Mouse (Mus musculus) kidney, adult 8-10 months (tissue): ENCODE measurements around the gene Cdk6.
"Not testable (repeated sequence)": the region's sequence is repeated elsewhere in the genome, so short reads cannot be mapped to it uniquely, and the experiment has no call there.

ENCODE experiments used
- DNase-seq, 2 experiments: peaks; one replicate each; pipeline ENCODE4 v3.0.0; 2022

Gene Cdk6

GRCm38 (mm10) chr5:3349393-3349792 is 8.1 kb downstream of the Cdk6 start:
- not testable (repeated sequence) for DNase-seq

DNA sequence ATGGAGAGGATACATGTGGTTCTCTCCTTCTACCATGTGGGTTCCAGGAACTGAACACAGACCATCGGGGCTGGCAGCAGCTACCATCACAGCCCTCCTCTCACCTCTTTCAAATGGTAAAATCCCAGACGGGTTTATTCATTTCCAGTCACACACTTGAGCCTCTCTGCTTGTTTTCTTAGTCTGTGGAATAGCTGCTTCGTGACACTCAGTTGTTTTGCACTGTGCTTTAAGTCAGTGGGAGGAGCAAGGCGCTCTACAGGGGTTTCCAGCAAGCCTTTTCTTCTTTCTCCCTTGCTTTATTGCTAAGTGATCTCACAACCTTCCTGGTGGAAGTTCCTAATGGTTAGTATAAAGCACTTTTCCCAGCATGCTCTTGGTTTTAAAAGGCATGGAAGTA is 10.6 kb downstream of the Cdk6 start:
- not testable (repeated sequence) for DNase-seq

- no peak for DNase-seq
Measured at GRCm38 (mm10) chr5:3352314-3352713, 11.0 kb downstream of the Cdk6 start.

DNA sequence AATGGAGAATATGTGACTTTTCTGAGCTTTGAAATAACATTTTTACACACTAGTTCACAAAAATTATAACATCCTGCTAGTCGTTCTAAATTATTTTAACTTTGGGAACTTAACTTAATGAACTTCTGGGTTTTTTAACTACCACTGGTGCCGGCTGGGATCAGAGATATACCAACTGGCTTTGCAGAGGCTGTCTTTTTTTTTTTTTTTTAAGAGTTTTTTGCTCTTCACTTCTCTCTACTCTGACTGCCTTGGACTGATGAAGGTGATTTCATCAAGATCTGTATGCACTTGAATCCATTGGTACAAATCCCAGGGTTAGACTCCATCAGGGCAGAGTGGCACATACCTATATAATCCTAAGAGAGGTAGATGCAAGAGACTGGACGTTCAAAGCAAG is 11.5 kb downstream of the Cdk6 start:
- DNase-seq = no peak

DNA sequence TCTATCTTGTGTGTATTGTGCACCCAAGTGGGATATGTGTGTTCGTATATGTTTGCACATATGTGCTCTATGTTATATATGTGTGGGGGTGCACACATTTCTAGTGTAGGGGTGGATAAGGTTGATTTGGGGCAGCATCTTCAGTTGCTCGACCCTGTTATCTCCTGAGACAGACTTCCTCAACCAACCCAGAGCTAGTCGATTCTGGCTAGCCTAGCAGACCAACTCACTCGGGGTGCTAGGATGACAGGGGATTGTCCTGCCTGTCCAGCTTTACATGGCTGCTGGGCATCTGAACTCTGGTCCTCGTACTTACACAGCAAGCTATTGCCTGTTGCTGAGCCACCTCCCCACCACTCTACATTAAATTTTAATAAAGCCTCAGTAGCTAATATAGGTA is 13.0 kb downstream of the Cdk6 start:
- DNase-seq = no peak

- DNase-seq = no peak
Measured at GRCm38 (mm10) chr5:3355032-3355536, 13.8 kb downstream of the Cdk6 start.

GRCm38 (mm10) chr5:3355560-3356260 is 14.4 kb downstream of the Cdk6 start:
- no peak for DNase-seq

DNA sequence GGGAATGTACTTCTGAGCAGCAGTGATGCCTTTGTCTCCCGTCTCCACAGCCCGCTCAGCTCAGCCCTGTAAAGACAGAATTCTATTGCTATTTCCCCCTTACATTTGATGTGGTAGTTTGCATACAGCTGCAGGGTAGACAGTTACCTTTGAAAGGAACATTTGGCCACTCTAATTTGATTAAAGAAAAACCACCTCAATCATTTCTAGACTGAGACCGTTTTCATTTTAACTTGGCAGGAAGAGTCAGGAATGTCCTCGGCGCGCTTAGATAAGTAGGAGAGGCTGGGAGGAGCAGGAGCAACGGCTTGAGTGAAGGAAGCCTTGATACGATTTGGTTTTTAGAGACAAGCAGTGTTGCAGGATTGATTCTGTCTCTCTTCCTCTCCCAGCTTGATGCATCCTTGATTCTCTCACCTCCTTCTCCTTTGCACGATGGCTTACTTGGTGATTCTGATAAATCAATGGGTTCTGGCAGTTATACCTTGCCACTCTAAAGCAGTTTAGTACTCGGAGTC is 15.0 kb downstream of the Cdk6 start:
- DNase-seq = no peak

DNA sequence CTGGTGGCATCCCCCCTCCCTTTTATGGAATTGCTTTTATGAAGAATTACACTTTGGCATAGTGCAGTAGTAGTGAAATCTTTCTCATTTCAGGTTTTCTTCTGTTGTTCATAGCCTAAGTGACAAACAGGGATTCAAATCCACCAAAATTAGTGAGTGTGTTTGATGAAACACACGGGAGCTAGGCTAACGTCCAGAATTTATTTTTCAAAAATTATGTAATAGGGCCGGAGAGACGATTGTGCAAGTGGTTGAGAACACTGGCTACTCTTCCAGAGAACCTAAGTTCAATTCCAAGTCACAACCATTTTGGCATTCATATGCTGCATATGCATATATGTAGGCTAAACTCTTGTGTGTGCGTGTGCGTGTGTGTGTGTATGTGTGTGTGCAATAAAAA is 16.2 kb downstream of the Cdk6 start:
- DNase-seq = no peak

DNA sequence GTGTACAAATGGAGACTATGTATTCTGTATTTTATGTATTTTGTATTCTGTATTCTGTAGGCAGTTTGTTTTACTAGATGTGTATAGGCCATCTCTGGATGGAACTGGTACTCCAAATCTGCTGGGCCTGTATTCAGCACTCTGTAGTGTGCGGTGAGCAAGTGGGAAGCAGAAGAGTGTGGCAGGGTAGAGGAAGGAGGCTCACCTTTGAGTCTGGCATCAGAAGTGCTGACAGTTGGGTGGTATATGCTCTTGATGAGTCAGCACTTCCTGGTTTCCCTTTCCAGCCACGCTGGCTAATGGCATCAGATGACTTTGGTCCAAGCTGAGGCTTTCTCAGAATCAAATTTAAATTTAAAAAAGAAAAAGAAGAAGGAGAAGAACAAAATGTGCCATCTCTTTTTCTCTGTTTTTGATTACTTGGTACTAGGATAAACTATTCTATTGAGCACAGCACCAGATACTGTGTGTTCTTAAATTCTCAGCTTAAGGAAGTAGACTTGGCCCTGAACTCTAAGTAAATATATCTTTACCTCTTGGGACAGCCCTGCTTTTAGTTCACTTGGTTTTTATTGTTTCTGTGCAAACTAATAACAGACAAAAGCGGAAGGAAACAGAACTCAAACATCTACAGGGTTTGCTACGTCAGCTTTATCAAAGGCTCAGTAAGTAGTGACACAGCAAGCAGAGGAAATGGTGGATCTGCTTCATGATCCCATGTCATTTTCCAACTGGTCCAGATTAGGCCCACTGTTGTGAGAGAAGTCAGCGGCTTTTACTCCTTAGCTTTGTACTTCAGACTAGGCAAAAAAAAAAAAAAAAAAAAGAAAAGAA is 17.6 kb downstream of the Cdk6 start:
- DNase-seq = no peak

DNA sequence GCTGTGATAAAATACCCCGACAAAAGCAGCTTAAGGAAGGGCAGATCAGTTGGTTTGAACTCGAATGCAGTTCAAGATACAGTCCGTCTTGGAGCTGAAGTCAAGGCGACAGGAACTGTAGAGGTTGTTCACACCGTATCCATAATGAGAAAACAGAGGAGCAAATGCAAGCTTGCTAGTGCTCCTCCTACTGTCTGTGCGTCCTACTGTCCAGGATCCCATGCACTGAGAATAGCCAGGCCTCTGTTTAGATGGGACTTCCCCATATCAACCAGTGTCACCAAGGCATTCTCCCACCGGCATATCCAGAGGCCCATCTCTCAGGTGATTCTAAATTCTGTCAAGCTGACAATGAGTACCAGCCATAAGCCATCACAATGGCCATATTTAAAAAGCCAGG is 18.6 kb downstream of the Cdk6 start:
- no peak for DNase-seq

DNA sequence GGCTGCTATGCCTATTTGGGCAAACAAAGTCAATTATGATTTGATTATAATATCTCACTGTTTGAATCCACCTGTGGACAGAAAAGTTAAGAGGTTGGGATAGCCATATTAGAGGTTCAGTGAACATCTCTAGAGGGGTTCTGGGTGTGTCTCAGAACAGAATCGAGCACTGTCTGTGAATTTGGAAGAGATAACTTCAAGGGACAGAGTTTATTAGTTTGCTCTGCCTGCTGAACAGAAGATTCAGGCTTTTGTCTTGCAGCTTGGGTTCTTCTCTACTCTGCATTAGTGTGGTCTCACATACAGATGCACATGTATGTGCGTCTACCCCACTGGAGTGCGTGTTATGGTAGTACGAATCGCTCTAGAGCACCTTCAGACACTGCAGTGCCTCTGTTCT is 20.0 kb downstream of the Cdk6 start:
- DNase-seq = no peak

DNA sequence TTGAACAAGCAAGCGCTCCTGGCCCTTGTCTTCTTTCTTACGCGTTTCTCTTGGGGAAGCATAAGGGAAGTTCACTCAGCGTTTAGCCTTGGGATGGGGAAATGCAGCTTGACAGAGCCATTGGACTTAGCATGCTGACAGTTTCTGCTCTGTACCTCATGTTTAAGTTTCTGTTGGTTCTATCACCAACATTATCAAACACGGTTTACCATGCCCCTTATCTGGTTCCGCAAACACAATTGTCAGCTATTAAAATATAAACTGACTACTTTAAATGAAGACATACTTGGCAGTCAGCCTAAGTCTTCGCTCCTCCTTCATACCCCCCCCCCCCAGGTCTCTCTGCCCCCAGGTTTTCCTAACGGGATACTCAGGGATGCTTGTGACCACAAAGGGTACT is 20.8 kb downstream of the Cdk6 start:
- no peak for DNase-seq

GRCm38 (mm10) chr5:3363036-3363983 is 22.0 kb downstream of the Cdk6 start:
- DNase-seq = no peak

DNA sequence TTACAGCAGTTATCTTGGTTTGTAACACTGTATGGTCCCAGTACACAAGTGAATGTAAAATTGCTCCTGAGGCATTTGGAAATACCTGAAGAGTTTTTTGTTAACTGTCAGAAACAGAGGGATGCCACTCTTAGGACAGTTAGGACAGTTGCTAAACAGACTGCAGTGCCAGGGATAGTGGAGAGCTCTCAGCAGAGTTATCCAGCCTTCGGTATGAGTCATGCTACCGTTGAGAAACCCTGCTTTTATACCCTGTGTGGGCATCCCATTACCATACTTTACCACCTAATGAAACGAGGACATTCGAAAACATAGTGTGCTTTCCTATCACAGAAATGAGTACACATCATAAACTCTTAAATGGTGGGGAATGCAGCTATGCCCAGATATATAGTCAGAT is 25.8 kb downstream of the Cdk6 start:
- DNase-seq = no peak

GRCm38 (mm10) chr5:3369317-3369716 is 28.0 kb downstream of the Cdk6 start:
- DNase-seq = peak in 1 of 2 experiments; percentile 25

- no peak for DNase-seq
Measured at GRCm38 (mm10) chr5:3371212-3371611, 29.9 kb downstream of the Cdk6 start.

- no peak for DNase-seq
Measured at GRCm38 (mm10) chr5:3373170-3373569, 31.9 kb downstream of the Cdk6 start.

GRCm38 (mm10) chr5:3374763-3375162 is 33.5 kb downstream of the Cdk6 start:
- no peak for DNase-seq

- peak; percentile 52 to 55 for DNase-seq
Measured at GRCm38 (mm10) chr5:3376167-3376566, 34.9 kb downstream of the Cdk6 start.

DNA sequence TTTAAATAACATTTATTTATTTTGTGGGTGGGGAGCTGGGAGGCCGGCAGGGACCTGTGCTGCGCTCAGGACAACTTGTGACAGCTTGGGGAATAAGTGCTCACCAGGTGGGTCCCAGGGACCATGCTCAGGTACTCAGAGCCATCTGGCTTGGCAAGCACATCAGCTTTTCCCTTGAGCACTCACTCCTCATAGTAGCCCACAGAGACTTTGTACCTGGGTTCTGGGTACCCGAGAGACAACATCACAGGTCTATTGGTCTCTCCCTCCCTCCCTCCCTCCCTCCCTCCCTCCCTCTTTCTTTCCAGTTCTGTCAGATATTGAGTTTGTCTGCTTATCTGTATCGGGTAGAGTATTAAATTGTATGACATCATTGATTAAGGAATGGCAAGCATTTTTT is 38.0 kb downstream of the Cdk6 start:
- DNase-seq = no peak

DNA sequence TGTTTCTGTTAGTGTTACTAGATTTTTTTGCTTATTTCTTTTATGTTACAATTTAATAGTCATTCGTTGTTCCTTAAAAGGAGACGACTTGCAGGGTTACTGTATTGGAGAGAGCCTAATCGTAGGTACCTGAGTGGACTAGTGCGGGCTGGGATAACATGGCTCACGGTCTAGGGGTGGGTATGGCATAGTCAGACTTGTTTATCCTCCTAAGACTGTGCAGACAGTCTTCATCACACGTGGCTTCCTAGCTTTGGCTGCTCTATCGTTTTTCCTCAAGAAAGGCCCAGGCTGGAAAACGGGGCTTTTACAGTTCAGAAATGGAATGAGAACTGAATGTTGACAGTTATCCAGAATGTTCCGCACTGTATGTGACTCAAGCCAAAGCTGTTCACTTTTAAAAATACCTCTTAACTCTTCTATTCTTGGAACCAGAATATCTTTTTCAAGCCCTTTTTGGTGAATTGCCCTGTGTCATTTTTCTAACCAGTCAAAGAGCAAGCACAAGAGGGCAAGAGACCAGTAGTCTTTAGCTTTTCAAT is 39.5 kb downstream of the Cdk6 start:
- DNase-seq = no peak

DNA sequence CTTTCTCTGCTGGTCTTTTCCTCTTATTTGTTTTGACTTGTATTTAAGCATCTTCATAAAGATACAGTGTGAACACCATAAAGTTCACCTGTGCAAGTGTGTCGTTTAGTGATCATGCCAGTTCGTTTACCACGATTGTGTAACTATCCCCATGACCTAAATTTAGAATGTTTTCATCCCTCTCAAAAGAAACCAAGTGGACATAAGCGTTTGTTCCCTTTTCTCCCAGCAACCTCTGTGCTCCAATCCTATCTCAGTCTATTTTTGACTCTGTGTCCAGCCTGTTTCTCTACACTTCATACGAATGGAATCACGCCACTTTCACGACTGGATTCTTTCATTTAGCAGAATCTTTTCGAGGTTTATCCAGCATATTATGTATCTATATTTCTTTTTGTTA is 40.5 kb downstream of the Cdk6 start:
- DNase-seq = no peak
